Mouse (Mus musculus): ENCODE results near the gene Lpo.

DNA sequence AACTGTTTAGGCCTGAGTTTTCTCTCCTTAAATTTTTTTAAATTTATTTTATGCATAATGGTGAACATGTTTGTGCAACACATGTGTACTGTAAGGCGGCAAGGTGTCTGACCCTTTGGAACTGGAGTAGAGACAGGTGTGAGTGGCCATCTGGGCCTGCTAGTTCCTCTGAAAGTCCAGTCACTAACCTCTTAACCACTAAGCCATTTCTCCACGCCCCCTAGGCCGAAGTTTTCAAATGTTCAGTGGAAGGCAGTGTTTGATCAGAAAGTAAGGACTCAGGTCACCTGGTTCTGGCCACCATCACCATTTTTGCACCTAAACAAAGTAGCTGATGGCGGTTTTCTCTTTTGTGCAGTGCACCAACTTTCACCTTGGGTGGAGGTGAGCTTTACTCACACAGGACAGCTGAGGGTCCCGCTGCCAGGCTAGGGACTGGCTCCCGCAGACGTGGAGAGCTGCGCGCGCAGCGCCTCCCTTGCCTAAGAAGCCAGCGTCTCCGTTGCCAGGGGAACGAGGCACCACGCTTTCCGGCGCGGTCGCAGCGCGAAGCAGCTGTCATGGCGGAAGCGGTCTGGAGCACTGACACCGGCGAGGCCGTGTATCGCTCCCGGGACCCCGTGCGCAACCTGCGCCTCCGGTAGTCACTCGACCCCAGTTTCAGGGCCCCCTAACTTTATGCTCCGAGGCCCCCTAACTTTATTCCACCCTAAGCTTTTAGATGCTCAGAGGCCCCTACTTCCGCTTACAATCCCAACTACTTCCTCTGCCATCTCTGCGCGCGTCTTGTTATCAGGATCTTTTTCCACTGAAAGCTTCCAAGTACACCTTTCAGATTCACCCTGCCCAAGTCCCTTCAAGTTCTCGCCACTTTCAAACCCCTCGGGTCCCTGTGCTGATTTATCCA is 24.9 kb upstream of the Lpo start, which contains the start of gene Mks1:
- no peak for TF ChIP-seq CTCF (IDR thresholded peaks at IDR 0.05; ENCODE audit: low read depth, low read length)
- TF ChIP-seq POLR2A (IDR thresholded peaks at IDR 0.05; ENCODE audit: insufficient read depth, low read length) = no peak
- TF ChIP-seq EP300 (IDR thresholded peaks at IDR 0.05; ENCODE audit: insufficient read depth, low read depth, low read length) = 0 out of 2 replicates have a peak, but pooled peaks have one; percentile 32
